Mouse (Mus musculus): ENCODE measurements around the gene Klf6. TPM values are rescaled to one million over a fixed set of nuclear protein-coding genes. Genes with fewer than 3 reads are reported as not detected.

Klf6 gene
- total and polyA plus RNA-seq, 3 experiments: 6.6 to 21.0 (median 15.8) TPM

- Histone ChIP-seq H3K4me2 (ENCODE audit: insufficient read depth, low read depth, poor library complexity, severe bottlenecking) (no peak overlapping the region), H3K36me3 (replicated peaks in 1 of 2; ENCODE audit: control insufficient read depth in 1 of 2, insufficient read depth in 1 of 2, low read length in 1 of 2) (no peaks in the 10 kb centered on the region), H3K27ac (ENCODE audit: insufficient read depth, low read depth) (no peak overlapping the region), H3K9ac (ENCODE audit: insufficient read depth, low read depth) (no peak overlapping the region), H3K4me1 (ENCODE audit: control insufficient read depth in 1 of 2, insufficient read depth in 2 of 2) (no peaks in the 10 kb centered on the region), H3K27me3 (replicated peaks) (no peaks in the 10 kb centered on the region), H3K9me3 (replicated peaks; ENCODE audit: low read length) (no peaks in the 10 kb centered on the region), H3K79me2 (replicated peaks; ENCODE audit: control insufficient read depth, extremely low read depth, insufficient read depth, poor library complexity, severe bottlenecking) (no peaks in the 10 kb centered on the region), H3K4me3 (replicated peaks in 1 of 3; ENCODE audit: low read depth in 2 of 3, low read length in 2 of 3, poor library complexity in 1 of 3) (no peak overlapping the region)
- DNase-seq (ENCODE audit: extremely low read depth): no peak
- no peak for TF ChIP-seq KAT2A (IDR thresholded peaks at IDR 0.05; ENCODE audit: insufficient replicate concordance, low read length)
- no peak for TF ChIP-seq ZKSCAN1 (IDR thresholded peaks at IDR 0.05; ENCODE audit: borderline replicate concordance, low read depth, low read length)
- no peak for TF ChIP-seq USF1 (IDR thresholded peaks at IDR 0.05; ENCODE audit: low read depth, low read length)
- TF ChIP-seq CTCF (conservative IDR thresholded peaks at IDR 0.05 in 1 of 2, IDR thresholded peaks at IDR 0.05 in 1 of 2; ENCODE audit: low read depth in 2 of 2, low read length in 2 of 2): no peak
- no peak for TF ChIP-seq RCOR1 (conservative IDR thresholded peaks at IDR 0.05; ENCODE audit: low read depth, low read length)
- no peak for TF ChIP-seq MEF2A (IDR thresholded peaks at IDR 0.05; ENCODE audit: borderline replicate concordance, low read depth, low read length)
- TF ChIP-seq USF2 (conservative IDR thresholded peaks at IDR 0.05; ENCODE audit: low read depth, low read length): no peak
- no peak for TF ChIP-seq JUND (conservative IDR thresholded peaks at IDR 0.05; ENCODE audit: low read depth, low read length)
- dilution Hi-C loops (cut with MboI; ENCODE audit: extremely low pct_ligation_motif_present, extremely low pct_unique_long_range_greater_than_20kb, low sequenced_read_pairs): no loop called here
- in situ Hi-C loops (cut with MboI; ENCODE audit: low pct_ligation_motif_present, low pct_unique_long_range_greater_than_20kb, low sequenced_read_pairs): no loop called here
Observed at GRCm38 (mm10) chr13:5813433-5813832, 47.8 kb upstream of the Klf6 start.

GRCm38 (mm10) chr13:5817250-5817649 lies 44.0 kb upstream of the Klf6 start:
- TF ChIP-seq ZKSCAN1 (IDR thresholded peaks at IDR 0.05; ENCODE audit: borderline replicate concordance, low read depth, low read length) (no peak), UBTF (IDR thresholded peaks at IDR 0.05; ENCODE audit: low read depth, low read length) (no peak), BHLHE40 (IDR thresholded peaks at IDR 0.05; ENCODE audit: low read depth, low read length) (no peak), KAT2A (IDR thresholded peaks at IDR 0.05; ENCODE audit: insufficient replicate concordance, low read length) (no peak), JUND (conservative IDR thresholded peaks at IDR 0.05; ENCODE audit: low read depth, low read length) (no peak), TCF12 (IDR thresholded peaks at IDR 0.05; ENCODE audit: low read depth, low read length) (no peak)
- H3K4me2 ChIP-seq (ENCODE audit: insufficient read depth, low read depth, poor library complexity, severe bottlenecking): no peak overlapping the region
- no peaks in the 10 kb centered on the region for H3K79me2 ChIP-seq (replicated peaks; ENCODE audit: control insufficient read depth, extremely low read depth, insufficient read depth, poor library complexity, severe bottlenecking)
- DNase-seq (ENCODE audit: extremely low read depth): no peak
- H3K36me3 ChIP-seq (replicated peaks in 1 of 2; ENCODE audit: control insufficient read depth in 1 of 2, insufficient read depth in 1 of 2, low read length in 1 of 2): no peaks in the 10 kb centered on the region
- H3K27ac ChIP-seq (ENCODE audit: insufficient read depth, low read depth): no peak overlapping the region
- no peak overlapping the region for H3K9ac ChIP-seq (ENCODE audit: insufficient read depth, low read depth)
- H3K4me3 ChIP-seq (replicated peaks in 1 of 3; ENCODE audit: low read depth in 2 of 3, low read length in 2 of 3, poor library complexity in 1 of 3): no peak overlapping the region
- H3K4me1 ChIP-seq (ENCODE audit: control insufficient read depth in 1 of 2, insufficient read depth in 2 of 2): no peaks in the 10 kb centered on the region
- in situ Hi-C loops (cut with MboI; ENCODE audit: low pct_ligation_motif_present, low pct_unique_long_range_greater_than_20kb, low sequenced_read_pairs) (no loop called here), dilution Hi-C loops (cut with MboI; ENCODE audit: extremely low pct_ligation_motif_present, extremely low pct_unique_long_range_greater_than_20kb, low sequenced_read_pairs) (no loop called here)
- no peaks in the 10 kb centered on the region for H3K27me3 ChIP-seq (replicated peaks)
- H3K9me3 ChIP-seq (replicated peaks; ENCODE audit: low read length): no peaks in the 10 kb centered on the region

GRCm38 (mm10) chr13:5819173-5819572 lies 42.1 kb upstream of the Klf6 start:
- dilution Hi-C loops (cut with MboI; ENCODE audit: extremely low pct_ligation_motif_present, extremely low pct_unique_long_range_greater_than_20kb, low sequenced_read_pairs): no loop called here
- no peaks in the 10 kb centered on the region for H3K27me3 ChIP-seq (replicated peaks)
- no peak overlapping the region for H3K4me2 ChIP-seq (ENCODE audit: insufficient read depth, low read depth, poor library complexity, severe bottlenecking)
- H3K9ac ChIP-seq (ENCODE audit: insufficient read depth, low read depth): no peak overlapping the region
- no peaks in the 10 kb centered on the region for H3K79me2 ChIP-seq (replicated peaks; ENCODE audit: control insufficient read depth, extremely low read depth, insufficient read depth, poor library complexity, severe bottlenecking)
- in situ Hi-C loops (cut with MboI; ENCODE audit: low pct_ligation_motif_present, low pct_unique_long_range_greater_than_20kb, low sequenced_read_pairs): no loop called here
- no peak overlapping the region for H3K4me3 ChIP-seq (replicated peaks in 1 of 3; ENCODE audit: low read depth in 2 of 3, low read length in 2 of 3, poor library complexity in 1 of 3)
- no peaks in the 10 kb centered on the region for H3K36me3 ChIP-seq (replicated peaks in 1 of 2; ENCODE audit: control insufficient read depth in 1 of 2, insufficient read depth in 1 of 2, low read length in 1 of 2)
- no peak overlapping the region for H3K27ac ChIP-seq (ENCODE audit: insufficient read depth, low read depth)
- H3K4me1 ChIP-seq (ENCODE audit: control insufficient read depth in 1 of 2, insufficient read depth in 2 of 2): peaks cover 2 to 7% of the 10 kb centered on the region in 2 experiments; a peak in 3 of 4 replicates
- DNase-seq (ENCODE audit: extremely low read depth): no peak
- no peaks in the 10 kb centered on the region for H3K9me3 ChIP-seq (replicated peaks; ENCODE audit: low read length)
- no peak for TF ChIP-seq PAX5 (IDR thresholded peaks at IDR 0.05; ENCODE audit: low read length)
- TF ChIP-seq KAT2A (IDR thresholded peaks at IDR 0.05; ENCODE audit: insufficient replicate concordance, low read length): no peak
- TF ChIP-seq CTCF (conservative IDR thresholded peaks at IDR 0.05 in 1 of 2, IDR thresholded peaks at IDR 0.05 in 1 of 2; ENCODE audit: low read depth in 2 of 2, low read length in 2 of 2): no peak
- no peak for TF ChIP-seq MAFK (IDR thresholded peaks at IDR 0.05; ENCODE audit: insufficient replicate concordance, low read length)
- no peak for TF ChIP-seq POLR2A (IDR thresholded peaks at IDR 0.05; ENCODE audit: low read depth, low read length)
- TF ChIP-seq MEF2A (IDR thresholded peaks at IDR 0.05; ENCODE audit: borderline replicate concordance, low read depth, low read length): no peak
- no peak for TF ChIP-seq NRF1 (IDR thresholded peaks at IDR 0.05; ENCODE audit: low read depth, low read length)
- no peak for TF ChIP-seq CHD2 (IDR thresholded peaks at IDR 0.05; ENCODE audit: low read length)
- TF ChIP-seq IRF4 (IDR thresholded peaks at IDR 0.05; ENCODE audit: low read depth, low read length): no peak
- no peak for TF ChIP-seq JUND (conservative IDR thresholded peaks at IDR 0.05; ENCODE audit: low read depth, low read length)
- TF ChIP-seq RCOR1 (conservative IDR thresholded peaks at IDR 0.05; ENCODE audit: low read depth, low read length): no peak
- TF ChIP-seq UBTF (IDR thresholded peaks at IDR 0.05; ENCODE audit: low read depth, low read length): no peak
- TF ChIP-seq SMC3 (IDR thresholded peaks at IDR 0.05; ENCODE audit: low read depth, low read length): no peak
